Mouse (Mus musculus) forebrain, embryonic 11.5 days (tissue): Measurements from ENCODE around the gene Tspan9. TPM values are rescaled to one million over a fixed set of nuclear protein-coding genes. Genes with fewer than 3 reads are reported as not detected.

Experiments used
- ATAC-seq: fragments of 200-750 bp; cut with Nextera tagmentation; replicated peaks from 2 replicates; pipeline ENCODE4 v1.8.0; 2017; ENCODE audit warnings: moderate TSS enrichment; ENCODE audit not compliant: low FRiP score
- DNase-seq: peaks from one replicate; pipeline ENCODE4 v3.0.0-alpha.2; 2017; ENCODE audit warnings: low spot score
- H3K27ac ChIP-seq: fragments of 300-500 bp; sonication (generic); 2 replicates; pipeline ENCODE4 v1.5.1; 2014; ENCODE audit warnings: low read depth, low read length
- H3K27me3 ChIP-seq: fragments of 300-500 bp; sonication (generic); 2 replicates; pipeline ENCODE4 v1.6.1; 2014; ENCODE audit warnings: mild to moderate bottlenecking, low read length, mixed read lengths; ENCODE audit not compliant: control insufficient read depth, insufficient read depth
- H3K36me3 ChIP-seq: fragments of 300-500 bp; sonication (generic); 2 replicates; pipeline ENCODE4 v1.6.1; 2014; ENCODE audit warnings: mild to moderate bottlenecking, low read length, moderate library complexity, mixed read lengths; ENCODE audit not compliant: control insufficient read depth, insufficient read depth
- H3K4me1 ChIP-seq: fragments of 300-500 bp; sonication (generic); replicated peaks from 2 replicates; pipeline ENCODE4 v1.6.1; 2014; ENCODE audit warnings: low read length, mixed read lengths; ENCODE audit not compliant: control insufficient read depth, insufficient read depth
- H3K4me2 ChIP-seq: fragments of 300-500 bp; sonication (generic); 2 replicates; pipeline ENCODE4 v1.6.1; 2014; ENCODE audit warnings: low read depth, mild to moderate bottlenecking, low read length, moderate library complexity, mixed read lengths; ENCODE audit not compliant: severe bottlenecking
- H3K4me3 ChIP-seq: fragments of 300-500 bp; sonication (generic); 2 replicates; pipeline ENCODE4 v1.5.1; 2014; ENCODE audit warnings: low read depth, low read length
- H3K9ac ChIP-seq: fragments of 300-500 bp; sonication (generic); 2 replicates; pipeline ENCODE4 v1.6.1; 2014; ENCODE audit warnings: low read length
- H3K9me3 ChIP-seq: fragments of 300-500 bp; sonication (generic); 2 replicates; pipeline ENCODE4 v1.6.1; 2016; ENCODE audit warnings: low read length, mixed read lengths; ENCODE audit not compliant: control insufficient read depth
- WGBS: fragments of 180-500 bp; shearing (Covaris S2); extraction: QIAGEN DNeasy Blood & Tissue Kit; methylation state at CpG from one replicate; pipeline ENCODE4 v1.1.7; 2014; 5-methylcytosine and 5-hydroxymethylcytosine counted together
- polyA plus RNA-seq: library from polyadenylated mRNA; unstranded; fragments of >200 nt; fragmentation: Nextera tagmentation; extraction: Ambion mirVana; gene quantifications from 2 replicates; pipeline ENCODE4 v1.2.1, GENCODE M21; 2014

The Tspan9 gene
- polyA plus RNA-seq, 1 experiment from 2014 or later: 39.6 TPM

DNA sequence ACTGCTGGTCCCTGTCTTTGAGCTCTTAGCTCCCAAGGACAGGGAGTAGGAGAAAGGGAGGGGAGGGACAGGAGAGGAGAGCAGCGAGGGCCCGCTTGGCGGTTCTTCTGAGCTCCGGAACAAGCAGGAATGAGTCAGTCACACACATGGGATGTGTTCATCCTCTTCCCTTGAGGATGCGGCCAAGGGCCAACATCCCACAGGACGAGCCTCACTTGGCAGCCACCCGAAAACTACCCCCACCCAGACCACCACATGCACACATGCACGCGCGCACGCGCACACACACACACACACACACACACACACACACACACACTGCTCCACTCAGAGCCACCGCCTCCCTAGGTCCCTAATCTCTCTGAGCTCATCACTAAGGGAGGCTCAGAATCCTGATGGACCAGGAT lies 132.3 kb downstream of the Tspan9 start:
- no peaks in the 10 kb centered on the region for H3K27me3 ChIP-seq
- no peaks in the 10 kb centered on the region for H3K36me3 ChIP-seq
- ATAC-seq (no peak), DNase-seq (no peak)
- H3K4me3 ChIP-seq: no peak overlapping the region
- 0 out of 2 replicates have a peak, but pooled peaks cover 1% of the 10 kb centered on the region for H3K4me1 ChIP-seq
- no peak overlapping the region for H3K27ac ChIP-seq
- no peaks in the 10 kb centered on the region for H3K9me3 ChIP-seq
- H3K9ac ChIP-seq: no peak overlapping the region
- H3K4me2 ChIP-seq: no peak overlapping the region
- 76% methylated on average over 13 of the region's 13 CpGs for WGBS

DNA sequence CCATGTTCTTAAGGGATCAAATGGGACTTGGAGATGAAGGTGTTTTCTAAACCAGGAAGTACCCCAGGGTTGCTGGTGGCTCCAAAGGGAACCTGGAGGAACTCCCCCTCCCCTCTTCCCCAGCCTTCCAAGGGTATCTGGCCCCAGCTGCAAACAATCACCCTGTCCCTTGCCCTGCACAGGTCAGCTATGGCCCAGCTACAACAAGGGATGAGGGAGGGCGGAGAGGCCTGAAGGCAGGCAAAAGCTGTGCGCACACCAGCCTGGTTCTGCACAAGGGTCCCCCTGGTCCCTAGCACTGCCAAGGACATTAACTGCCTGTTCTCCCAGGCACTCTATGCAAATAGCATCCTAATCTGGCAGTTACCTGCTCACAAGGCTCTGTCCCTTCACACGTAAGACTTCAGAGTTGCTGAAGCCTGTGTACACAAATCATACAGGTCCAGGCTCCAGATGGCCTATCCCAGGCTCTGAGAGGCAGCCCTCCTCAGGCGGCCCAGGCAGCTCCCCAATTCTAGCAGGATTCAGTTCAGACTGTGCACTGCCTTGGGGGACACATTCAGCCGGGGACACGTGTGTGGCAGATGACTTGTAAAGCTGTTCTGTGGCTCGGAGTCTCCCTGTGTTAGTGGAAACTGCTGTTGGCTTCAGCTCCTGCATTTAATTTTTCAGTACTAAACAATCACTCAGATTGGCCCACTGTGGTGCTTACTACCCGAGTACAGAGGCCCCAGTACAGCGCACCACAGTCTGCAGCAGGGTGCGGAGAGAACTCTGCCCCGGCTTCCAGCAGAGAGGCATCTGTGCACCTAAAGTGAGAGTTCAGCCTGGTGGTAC lies 133.0 kb downstream of the Tspan9 start:
- Histone ChIP-seq H3K4me3 (no peak overlapping the region), H3K9ac (no peak overlapping the region), H3K27ac (no peak overlapping the region), H3K36me3 (no peaks in the 10 kb centered on the region), H3K4me2 (no peak overlapping the region), H3K9me3 (no peaks in the 10 kb centered on the region), H3K27me3 (no peaks in the 10 kb centered on the region), H3K4me1 (0 out of 2 replicates have a peak, but pooled peaks cover 1% of the 10 kb centered on the region)
- DNase-seq: no peak
- 67% methylated on average over 11 of the region's 11 CpGs for WGBS
- ATAC-seq: no peak

DNA sequence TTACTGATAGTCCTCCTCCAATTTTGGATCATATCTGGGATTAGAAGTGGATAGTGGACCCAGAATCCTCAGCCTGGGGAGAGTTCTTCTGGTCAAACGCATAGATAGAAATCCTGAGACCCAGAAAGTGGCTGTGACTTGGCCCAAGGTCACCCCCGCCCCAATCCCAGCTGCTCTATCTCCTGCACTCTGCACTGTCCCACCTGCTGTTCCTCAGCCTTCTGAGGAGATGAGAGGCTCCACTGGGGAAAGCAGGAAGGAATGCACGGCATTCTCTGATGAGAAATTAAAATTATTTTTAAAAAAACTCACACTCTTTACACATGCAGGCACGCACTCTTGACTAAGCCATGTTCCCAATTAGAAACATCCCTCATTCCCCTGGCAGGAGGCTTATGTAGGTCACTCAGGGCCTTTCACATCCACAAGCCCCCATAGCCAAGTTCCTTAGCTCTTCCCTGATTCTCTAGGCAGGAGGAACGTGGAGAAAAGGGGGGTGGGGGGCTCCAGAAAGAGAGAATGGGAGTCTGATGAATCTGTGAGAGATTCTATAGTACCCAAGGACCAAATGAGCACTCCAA lies 135.3 kb downstream of the Tspan9 start:
- no peak for ATAC-seq
- H3K4me1 ChIP-seq: peaks cover 1% of the 10 kb centered on the region; the same call in 1 of the 2 replicates

DNA sequence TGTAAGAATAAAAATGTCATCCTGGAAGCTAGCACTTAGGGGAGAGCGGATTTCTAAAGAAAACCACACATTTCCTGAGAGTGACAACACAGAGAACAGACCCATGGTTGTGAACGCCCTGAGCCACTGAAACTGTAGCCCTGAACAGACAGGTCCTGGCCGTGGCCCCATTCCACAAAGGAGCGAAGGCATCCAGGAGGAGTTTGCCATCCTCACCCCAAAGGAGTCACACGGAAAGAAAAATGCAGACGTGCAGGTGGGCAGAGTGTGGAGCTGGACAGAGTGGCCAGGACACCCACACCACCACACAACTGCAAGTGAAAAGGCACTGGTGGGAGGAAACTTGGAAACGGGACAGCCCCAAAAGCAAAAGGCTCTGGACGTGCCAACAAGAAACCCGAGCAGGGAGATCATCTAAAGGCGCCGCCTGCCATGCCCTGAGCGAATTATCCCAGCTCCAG lies 136.1 kb downstream of the Tspan9 start:
- DNase-seq (no peak), ATAC-seq (no peak)
- Histone ChIP-seq H3K4me3 (no peak overlapping the region), H3K9me3 (no peaks in the 10 kb centered on the region), H3K27me3 (no peaks in the 10 kb centered on the region), H3K4me2 (no peak overlapping the region), H3K4me1 (peaks cover 1% of the 10 kb centered on the region; the same call in 1 of the 2 replicates), H3K9ac (no peak overlapping the region), H3K27ac (no peak overlapping the region), H3K36me3 (no peaks in the 10 kb centered on the region)
- 88% methylated on average over 12 of the region's 12 CpGs for WGBS

More for the DNA sequence above, 135.3 kb downstream of the Tspan9 start:
- Histone ChIP-seq H3K4me3 (no peak overlapping the region), H3K4me2 (no peak overlapping the region), H3K36me3 (no peaks in the 10 kb centered on the region), H3K9me3 (no peaks in the 10 kb centered on the region), H3K27ac (no peak overlapping the region), H3K27me3 (no peaks in the 10 kb centered on the region), H3K9ac (no peak overlapping the region)
- 71% methylated on average over 5 of the region's 5 CpGs for WGBS
- DNase-seq: no peak

DNA sequence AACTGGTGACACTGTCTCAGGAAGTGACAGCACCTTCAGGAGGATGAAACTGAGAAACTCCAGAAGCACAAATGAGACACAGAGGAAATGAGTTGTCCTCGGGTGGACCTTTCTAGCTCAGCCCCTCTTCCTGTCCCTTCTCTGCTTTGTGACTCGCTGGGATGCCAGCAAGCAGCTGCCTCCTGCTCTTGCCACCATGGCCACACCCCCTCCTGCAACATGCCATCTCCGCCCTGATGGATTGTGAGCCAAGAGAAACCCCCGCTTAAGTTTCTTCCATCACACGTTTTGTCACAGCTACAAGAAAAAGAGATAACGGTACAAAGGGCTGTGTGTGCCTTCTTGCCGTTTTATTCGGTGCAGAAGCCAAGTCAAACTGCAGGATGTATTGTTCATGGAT lies 137.2 kb downstream of the Tspan9 start:
- peaks cover 1% of the 10 kb centered on the region; the same call in 1 of the 2 replicates for H3K4me1 ChIP-seq

DNA sequence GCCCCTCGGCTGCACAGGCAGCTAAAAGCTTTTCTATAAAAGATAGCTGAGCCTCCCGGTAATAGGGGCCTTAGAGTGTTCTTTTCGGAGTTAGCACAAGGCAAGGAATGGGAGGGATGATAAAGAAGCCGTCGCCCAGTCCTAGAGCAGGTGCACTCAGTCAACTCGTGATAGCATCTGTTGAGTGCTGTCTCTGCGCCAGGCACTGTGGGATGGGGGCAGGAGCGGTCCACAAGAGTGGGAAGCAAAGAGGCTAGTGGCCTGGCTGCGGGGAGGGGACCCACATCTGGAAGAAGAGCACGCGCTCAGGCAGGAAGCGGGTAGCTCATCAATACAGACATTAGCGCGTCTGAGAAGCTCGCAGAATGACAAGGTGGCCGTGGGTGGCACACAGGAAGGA lies 138.8 kb downstream of the Tspan9 start:
- 83% methylated on average over 16 of the region's 16 CpGs for WGBS
- DNase-seq (no peak), ATAC-seq (no peak)
- H3K27ac ChIP-seq: no peak overlapping the region
- H3K9me3 ChIP-seq: no peaks in the 10 kb centered on the region
- H3K36me3 ChIP-seq: no peaks in the 10 kb centered on the region
- no peak overlapping the region for H3K4me2 ChIP-seq
- H3K27me3 ChIP-seq: no peaks in the 10 kb centered on the region
- no peak overlapping the region for H3K9ac ChIP-seq
- peaks cover 1% of the 10 kb centered on the region; the same call in 1 of the 2 replicates for H3K4me1 ChIP-seq
- no peak overlapping the region for H3K4me3 ChIP-seq

More for the DNA sequence above, 137.2 kb downstream of the Tspan9 start:
- no peak for DNase-seq
- Histone ChIP-seq H3K9me3 (no peaks in the 10 kb centered on the region), H3K4me3 (no peak overlapping the region), H3K4me2 (no peak overlapping the region), H3K9ac (no peak overlapping the region), H3K27ac (no peak overlapping the region), H3K36me3 (no peaks in the 10 kb centered on the region), H3K27me3 (no peaks in the 10 kb centered on the region)
- no peak for ATAC-seq
- 71% methylated on average over 8 of the region's 8 CpGs for WGBS

DNA sequence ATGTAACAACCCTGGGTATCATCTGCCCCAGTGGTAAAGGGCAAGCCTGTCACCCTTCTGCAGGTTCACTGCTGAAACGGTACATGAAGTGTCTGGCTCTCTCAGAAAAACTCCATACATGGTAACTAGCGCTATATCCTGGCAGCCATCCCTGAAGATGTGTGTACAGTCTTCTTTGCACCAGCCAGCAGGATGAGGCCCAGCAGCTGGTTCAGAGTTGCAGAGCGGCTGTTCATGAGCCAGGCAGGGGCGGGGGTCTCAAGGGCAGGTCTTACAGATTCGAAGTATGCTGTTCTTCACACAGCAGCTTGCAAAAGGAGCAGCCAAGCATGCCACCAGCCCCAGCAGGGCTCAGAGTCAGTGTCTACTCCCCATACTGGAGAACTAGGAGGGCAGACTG lies 139.9 kb downstream of the Tspan9 start:
- Histone ChIP-seq H3K36me3 (no peaks in the 10 kb centered on the region), H3K27me3 (no peaks in the 10 kb centered on the region), H3K27ac (no peak overlapping the region), H3K4me1 (peaks cover 1% of the 10 kb centered on the region; the same call in 1 of the 2 replicates), H3K9ac (no peak overlapping the region), H3K4me2 (no peak overlapping the region), H3K4me3 (no peak overlapping the region), H3K9me3 (no peaks in the 10 kb centered on the region)
- DNase-seq (no peak), ATAC-seq (no peak)
- 71% methylated on average over 5 of the region's 5 CpGs for WGBS

DNA sequence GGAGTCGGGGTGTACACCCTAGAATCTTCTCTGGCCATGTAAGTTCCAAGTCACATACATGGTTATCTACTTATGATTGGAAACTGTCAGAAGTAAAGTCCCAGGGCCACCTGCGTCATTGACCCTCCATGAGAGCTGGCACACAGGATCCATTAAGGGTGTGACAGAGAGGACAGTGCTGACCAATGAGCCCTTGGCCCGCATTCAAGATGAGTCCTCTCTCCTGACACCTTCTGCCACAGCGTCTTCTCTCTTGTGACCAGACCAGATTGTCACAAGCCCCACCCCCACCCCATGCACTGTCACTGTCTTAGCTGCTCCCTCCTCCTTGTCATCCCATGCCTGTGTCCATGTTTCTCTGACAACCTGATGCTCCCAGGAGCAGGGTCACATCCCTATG lies 140.7 kb downstream of the Tspan9 start:
- Histone ChIP-seq H3K4me1 (no peaks in the 10 kb centered on the region; the same call in 1 of the 2 replicates), H3K9ac (no peak overlapping the region), H3K36me3 (no peaks in the 10 kb centered on the region), H3K27me3 (no peaks in the 10 kb centered on the region), H3K4me3 (no peak overlapping the region), H3K27ac (no peak overlapping the region), H3K4me2 (no peak overlapping the region), H3K9me3 (no peaks in the 10 kb centered on the region)
- no peak for DNase-seq
- no peak for ATAC-seq
- 87% methylated on average over 4 of the region's 4 CpGs for WGBS
